Mouse (Mus musculus) midbrain, embryonic 14.5 days (tissue): ENCODE results near the gene Chac2. TPM values are rescaled to one million over a fixed set of nuclear protein-coding genes. Genes with fewer than 3 reads are reported as not detected.
A peak's percentile ranks its signal among the peaks of the same experiment; 100 is the strongest.

Experiments used
- ATAC-seq: fragments of 200-750 bp; cut with Nextera tagmentation; 2 replicates; pipeline ENCODE4 v1.8.0; 2017; ENCODE audit warnings: moderate number of reproducible peaks, moderate library complexity; ENCODE audit not compliant: low FRiP score, low TSS enrichment
- DNase-seq: peaks from one replicate; pipeline ENCODE4 v3.0.0-alpha.2; 2015
- H3K27ac ChIP-seq: fragments of 300-500 bp; sonication (generic); replicated peaks from 2 replicates; pipeline ENCODE4 v1.5.1; 2014; ENCODE audit warnings: mild to moderate bottlenecking, low read depth, low read length, moderate library complexity
- H3K27me3 ChIP-seq: fragments of 300-500 bp; sonication (generic); 2 replicates; pipeline ENCODE4 v1.6.1; 2014; ENCODE audit warnings: low read length, control low read depth, mixed read lengths; ENCODE audit not compliant: control insufficient read depth, insufficient read depth
- H3K36me3 ChIP-seq: fragments of 300-500 bp; sonication (generic); 2 replicates; pipeline ENCODE4 v1.6.1; 2014; ENCODE audit warnings: low read length, control low read depth; ENCODE audit not compliant: control insufficient read depth, insufficient read depth
- H3K4me1 ChIP-seq: fragments of 300-500 bp; sonication (generic); 2 replicates; pipeline ENCODE4 v1.6.1; 2014; ENCODE audit warnings: mild to moderate bottlenecking, antibody characterized with exemption, low read length, control low read depth; ENCODE audit not compliant: control insufficient read depth, insufficient read depth
- H3K4me2 ChIP-seq: fragments of 300-500 bp; sonication (generic); 2 replicates; pipeline ENCODE4 v1.6.1; 2014; ENCODE audit warnings: mild to moderate bottlenecking, low read length, moderate library complexity
- H3K4me3 ChIP-seq: fragments of 300-500 bp; sonication (generic); replicated peaks from 2 replicates; pipeline ENCODE4 v1.5.1; 2014; ENCODE audit warnings: low read depth, low read length
- H3K9ac ChIP-seq: fragments of 300-500 bp; sonication (generic); replicated peaks from 2 replicates; pipeline ENCODE4 v1.6.1; 2014; ENCODE audit warnings: mild to moderate bottlenecking, low read length, moderate library complexity
- H3K9me3 ChIP-seq: fragments of 300-500 bp; sonication (generic); 2 replicates; pipeline ENCODE4 v1.6.1; 2016; ENCODE audit warnings: low read length, control low read depth, mixed read lengths; ENCODE audit not compliant: control insufficient read depth
- WGBS: fragments of 180-500 bp; shearing (Covaris S2); extraction: QIAGEN DNeasy Blood & Tissue Kit; methylation state at CpG from one replicate; pipeline ENCODE4 v1.1.7; 2014; 5-methylcytosine and 5-hydroxymethylcytosine counted together
- polyA plus RNA-seq: library from polyadenylated mRNA; unstranded; fragments of >200 nt; fragmentation: Nextera tagmentation; extraction: Ambion mirVana; gene quantifications from 2 replicates; pipeline ENCODE4 v1.2.1, GENCODE M21; 2014

Chac2 gene
- polyA plus RNA-seq, 1 experiment from 2014 or later: 33.5 TPM

DNA sequence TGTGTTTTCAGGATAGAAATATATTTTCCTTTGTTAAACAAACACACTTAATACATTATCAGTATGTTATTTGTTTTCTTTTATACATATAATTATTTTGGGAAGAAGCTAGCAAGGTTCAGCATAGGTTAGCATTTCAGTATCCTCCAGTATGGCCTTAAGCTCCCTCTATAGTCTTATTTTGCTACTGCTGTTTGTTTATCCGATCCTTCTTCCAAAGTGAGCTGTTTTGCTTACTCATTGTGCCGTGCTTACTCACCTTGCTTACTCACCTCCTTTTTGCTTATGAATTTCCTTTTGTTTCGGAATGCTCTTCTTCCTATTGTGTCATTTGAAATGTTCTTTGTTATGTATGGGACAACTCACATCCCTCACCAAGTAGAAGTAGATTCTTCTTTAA, 10.5 kb upstream of the Chac2 start:
- no peak overlapping the region for H3K4me3 ChIP-seq
- H3K4me1 ChIP-seq: no peaks in the 10 kb centered on the region
- H3K9ac ChIP-seq: no peak overlapping the region
- no peaks in the 10 kb centered on the region for H3K36me3 ChIP-seq
- ATAC-seq (no peak), DNase-seq (no peak)
- H3K27me3 ChIP-seq: no peaks in the 10 kb centered on the region
- no peak overlapping the region for H3K27ac ChIP-seq
- H3K4me2 ChIP-seq: no peak overlapping the region
- WGBS: 91% methylated on average over 3 of the region's 3 CpGs
- no peaks in the 10 kb centered on the region for H3K9me3 ChIP-seq

DNA sequence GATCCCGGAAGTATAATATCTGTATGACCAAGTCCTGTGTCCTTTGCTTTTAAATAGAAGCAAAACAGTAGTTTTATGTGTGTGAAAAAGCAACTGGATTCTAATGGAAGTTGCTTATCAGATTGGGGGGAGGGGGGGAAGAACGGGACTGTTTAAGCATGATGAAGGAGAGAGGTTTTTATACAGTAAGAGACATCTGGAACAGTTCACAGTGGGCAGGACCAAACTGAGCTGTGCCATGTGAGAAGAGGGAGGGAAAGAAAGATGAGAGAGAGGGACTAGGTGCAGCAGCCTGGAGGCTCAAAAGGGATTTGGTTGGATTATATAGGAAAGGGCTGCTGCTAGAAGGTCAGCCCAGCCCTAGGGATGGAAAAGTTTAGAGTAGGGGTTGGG, 471 bp upstream of the Chac2 start:
- DNase-seq (no peak), ATAC-seq (peak; percentile 70)

DNA sequence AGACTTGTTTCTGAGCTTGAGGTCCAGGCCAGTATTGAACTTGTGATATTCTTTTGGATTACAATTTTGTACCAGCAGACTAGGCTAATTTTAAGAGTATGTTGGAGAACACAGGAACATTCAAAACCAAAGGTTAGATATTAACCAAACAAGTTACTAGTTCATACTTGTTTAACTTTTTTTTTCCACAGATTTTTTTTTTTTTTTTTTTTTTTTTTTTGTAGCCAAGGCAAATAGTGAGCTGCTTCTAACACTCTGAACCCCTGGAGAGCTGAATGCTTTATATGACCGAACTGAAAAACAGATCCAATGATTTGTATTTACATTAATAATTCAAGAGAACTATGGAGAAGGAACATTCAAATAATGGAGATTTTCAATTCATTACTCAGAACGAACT, 913 bp downstream of the Chac2 start:
- no peak overlapping the region for H3K27ac ChIP-seq
- 32% methylated on average over 2 of the region's 2 CpGs for whole genome bisulfite sequencing
- H3K4me1 ChIP-seq: 0 out of 2 replicates have a peak, but pooled peaks cover 4% of the 10 kb centered on the region
- H3K9me3 ChIP-seq: no peaks in the 10 kb centered on the region
- ATAC-seq (no peak), DNase-seq (peak; percentile 4)
- H3K4me3 ChIP-seq: peak overlapping the region; percentile 60
- H3K36me3 ChIP-seq: no peaks in the 10 kb centered on the region
- H3K4me2 ChIP-seq: peak overlapping the region; percentile 76
- peak overlapping the region; percentile 74; the same call in 1 of the 2 replicates for H3K9ac ChIP-seq
- no peaks in the 10 kb centered on the region for H3K27me3 ChIP-seq

More for the DNA sequence above, 471 bp upstream of the Chac2 start:
- Histone ChIP-seq H3K36me3 (no peaks in the 10 kb centered on the region), H3K27me3 (no peaks in the 10 kb centered on the region), H3K9ac (peak overlapping the region; percentile 44), H3K27ac (peak overlapping the region; percentile 55; the same call in 1 of the 2 replicates), H3K4me1 (0 out of 2 replicates have a peak, but pooled peaks cover 4% of the 10 kb centered on the region), H3K9me3 (no peaks in the 10 kb centered on the region), H3K4me2 (peak overlapping the region; percentile 76), H3K4me3 (peak overlapping the region; percentile 60)
- 4% methylated on average over 2 of the region's 2 CpGs for WGBS

DNA sequence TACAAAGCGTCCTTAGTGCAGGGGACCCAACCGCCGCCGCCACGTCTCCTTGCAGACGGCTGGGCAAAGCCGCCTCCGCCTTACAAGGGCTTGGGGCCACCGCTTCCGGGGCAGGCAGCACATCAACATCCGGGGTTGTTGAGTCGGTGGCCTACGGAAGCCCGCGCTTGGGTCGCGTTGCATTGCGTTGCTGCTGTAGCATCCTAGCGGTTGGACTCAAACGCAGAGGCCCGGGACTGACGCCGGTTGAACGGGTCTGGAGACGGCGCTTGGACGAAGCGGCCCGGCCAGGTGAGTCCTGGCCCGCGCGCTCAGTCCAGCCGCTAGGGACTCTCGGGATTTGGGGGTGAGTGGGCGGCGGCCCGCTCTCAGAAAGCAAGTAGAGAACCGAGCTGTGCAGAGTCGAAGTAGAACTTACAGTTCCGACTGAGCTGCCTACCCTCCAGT, 31.8 kb downstream of the Chac2 start, which contains the start of gene Erlec1:
Erlec1 (minus strand) TSS at position 57 of the 447 bp plus-strand sequence.
- H3K4me3 ChIP-seq: peak within 1 kb of the TSS; percentile 60
- no peaks in the 10 kb centered on the region for H3K27me3 ChIP-seq
- H3K36me3 ChIP-seq: peaks cover 30% of the 10 kb centered on the region
- DNase-seq (peak; percentile 96), ATAC-seq (peak; percentile 98)
- peak within 1 kb of the TSS; percentile 85 for H3K9ac ChIP-seq
- H3K27ac ChIP-seq: peak within 1 kb of the TSS; percentile 84
- H3K4me2 ChIP-seq: peak within 1 kb of the TSS; percentile 82
- H3K4me1 ChIP-seq: peaks cover 13% of the 10 kb centered on the region
- 1% methylated on average over 40 of the region's 40 CpGs for WGBS
- 0 out of 2 replicates have a peak, but pooled peaks cover 12% of the 10 kb centered on the region for H3K9me3 ChIP-seq

DNA sequence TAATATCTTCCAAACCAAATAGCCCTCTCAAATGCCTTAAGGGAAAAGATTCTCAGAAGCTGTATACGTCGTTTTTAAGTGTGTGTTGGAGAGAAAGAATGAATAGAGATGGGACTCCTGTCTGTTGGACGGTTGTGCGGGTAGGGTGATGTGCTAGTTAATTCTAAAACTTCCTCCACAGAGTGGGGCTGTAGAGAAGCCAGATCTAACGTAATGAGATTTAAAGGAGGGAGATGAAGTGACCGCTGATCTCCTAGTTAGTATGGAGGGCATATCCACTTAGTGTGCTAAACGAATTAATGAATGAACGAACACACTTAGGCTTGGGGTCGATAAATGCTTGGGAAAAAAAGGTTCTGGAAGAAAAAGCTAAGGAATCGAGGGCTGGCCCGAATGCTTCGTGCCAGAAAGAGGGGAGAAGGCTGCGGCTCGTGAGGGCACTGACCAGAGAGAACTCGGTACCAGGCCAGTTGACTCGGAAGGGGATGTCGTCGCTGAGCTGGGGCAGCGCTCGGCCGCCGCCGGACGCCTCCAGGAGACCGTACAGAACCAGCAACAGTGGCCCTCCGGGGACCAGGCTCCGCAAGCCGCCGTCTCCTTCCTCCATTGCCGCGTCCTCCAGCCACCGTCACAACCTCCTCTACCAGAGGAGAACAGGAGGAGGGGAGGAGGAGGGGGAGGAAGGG, 32.5 kb downstream of the Chac2 start:
- DNase-seq (peak; percentile 72), ATAC-seq (peak; percentile 91)
- Histone ChIP-seq H3K4me3 (peak overlapping the region; percentile 60), H3K9me3 (0 out of 2 replicates have a peak, but pooled peaks cover 7% of the 10 kb centered on the region), H3K27me3 (no peaks in the 10 kb centered on the region), H3K36me3 (peaks cover 37% of the 10 kb centered on the region), H3K4me1 (peaks cover 13% of the 10 kb centered on the region), H3K27ac (peak overlapping the region; percentile 84), H3K9ac (peak overlapping the region; percentile 74), H3K4me2 (peak overlapping the region; percentile 58)
- 1% methylated on average over 31 of the region's 32 CpGs for WGBS

DNA sequence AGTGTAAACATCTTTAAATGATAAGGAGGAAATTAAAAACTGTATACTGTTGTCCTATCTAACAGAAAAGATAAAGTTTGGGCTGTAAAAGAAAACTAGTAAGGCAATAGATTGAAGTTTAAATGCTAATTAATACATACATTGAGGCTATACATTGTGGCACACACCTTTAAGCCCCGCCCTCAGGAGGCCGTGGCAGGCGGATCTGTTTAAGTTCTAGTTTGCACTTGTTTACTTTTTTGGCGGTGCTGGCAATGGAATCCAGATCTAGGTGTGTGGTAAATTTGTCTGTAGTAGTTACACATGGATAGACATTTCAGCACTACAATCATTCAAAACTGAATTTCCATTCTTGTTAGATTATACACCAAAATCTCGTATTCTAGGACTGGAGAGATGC, 33.3 kb downstream of the Chac2 start:
- H3K36me3 ChIP-seq: peaks cover 42% of the 10 kb centered on the region
- H3K27me3 ChIP-seq: no peaks in the 10 kb centered on the region
- peaks cover 13% of the 10 kb centered on the region for H3K4me1 ChIP-seq
- H3K9me3 ChIP-seq: 0 out of 2 replicates have a peak, but pooled peaks cover 5% of the 10 kb centered on the region
- no peak for ATAC-seq
- peak overlapping the region; percentile 74; the same call in 1 of the 2 replicates for H3K9ac ChIP-seq
- H3K27ac ChIP-seq: no peak overlapping the region
- peak overlapping the region; percentile 60 for H3K4me3 ChIP-seq
- no peak for DNase-seq
- peak overlapping the region; percentile 58 for H3K4me2 ChIP-seq
- WGBS: 80% methylated on average over 5 of the region's 5 CpGs

DNA sequence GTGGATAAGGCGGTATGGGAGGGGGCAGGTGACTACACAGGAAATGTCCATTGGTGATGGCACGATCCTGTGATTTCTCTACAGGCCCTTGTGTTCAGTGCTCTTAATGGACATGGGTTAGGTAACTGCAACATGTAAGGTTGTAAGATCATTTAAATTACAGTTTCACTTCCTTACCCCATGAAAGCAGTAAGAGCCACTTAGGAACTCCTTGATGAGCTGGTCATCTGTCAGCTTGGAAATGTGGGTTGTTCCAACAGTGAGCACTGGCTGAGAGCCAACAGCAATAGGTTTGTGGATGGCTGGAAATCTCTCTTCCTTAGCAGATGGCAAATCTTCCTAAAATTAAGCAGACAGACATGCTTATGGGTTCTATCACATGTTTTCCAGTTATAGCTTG, 42.6 kb downstream of the Chac2 start:
- no peak for ATAC-seq
- no peak overlapping the region for H3K4me3 ChIP-seq
- no peak overlapping the region for H3K27ac ChIP-seq
- no peak overlapping the region for H3K9ac ChIP-seq
- H3K27me3 ChIP-seq: no peaks in the 10 kb centered on the region
- no peak for DNase-seq
- H3K36me3 ChIP-seq: peaks cover 80% of the 10 kb centered on the region
- WGBS: 98% methylated on average over 2 of the region's 2 CpGs
- H3K4me2 ChIP-seq: no peak overlapping the region
- H3K4me1 ChIP-seq: no peaks in the 10 kb centered on the region
- H3K9me3 ChIP-seq: no peaks in the 10 kb centered on the region

DNA sequence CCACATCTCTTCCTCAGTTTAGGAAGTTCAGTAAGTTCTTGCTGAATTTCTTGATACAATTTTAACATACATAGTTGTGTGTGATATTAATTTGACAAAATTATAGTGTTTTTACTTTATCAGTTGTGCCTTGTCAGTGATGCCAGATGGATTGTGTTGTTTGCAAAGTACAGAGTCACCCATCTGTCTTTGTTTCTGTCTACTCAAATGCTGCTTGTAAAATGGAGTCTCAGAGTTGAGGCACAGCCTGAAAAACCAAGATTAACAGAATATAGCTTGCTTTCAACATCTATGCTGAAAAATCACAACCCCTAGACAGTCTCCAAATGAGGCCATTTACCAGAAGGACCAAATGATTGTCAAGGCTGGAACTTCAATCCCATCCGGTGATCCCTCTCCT, 57.7 kb downstream of the Chac2 start:
- no peaks in the 10 kb centered on the region for H3K9me3 ChIP-seq
- 93% methylated on average over 1 of the region's 1 CpGs for WGBS
- no peak overlapping the region for H3K4me3 ChIP-seq
- no peak for DNase-seq
- H3K27ac ChIP-seq: no peak overlapping the region
- no peak overlapping the region for H3K9ac ChIP-seq
- no peaks in the 10 kb centered on the region for H3K27me3 ChIP-seq
- H3K4me2 ChIP-seq: no peak overlapping the region
- no peaks in the 10 kb centered on the region for H3K4me1 ChIP-seq
- peaks cover 44% of the 10 kb centered on the region for H3K36me3 ChIP-seq
- no peak for ATAC-seq

DNA sequence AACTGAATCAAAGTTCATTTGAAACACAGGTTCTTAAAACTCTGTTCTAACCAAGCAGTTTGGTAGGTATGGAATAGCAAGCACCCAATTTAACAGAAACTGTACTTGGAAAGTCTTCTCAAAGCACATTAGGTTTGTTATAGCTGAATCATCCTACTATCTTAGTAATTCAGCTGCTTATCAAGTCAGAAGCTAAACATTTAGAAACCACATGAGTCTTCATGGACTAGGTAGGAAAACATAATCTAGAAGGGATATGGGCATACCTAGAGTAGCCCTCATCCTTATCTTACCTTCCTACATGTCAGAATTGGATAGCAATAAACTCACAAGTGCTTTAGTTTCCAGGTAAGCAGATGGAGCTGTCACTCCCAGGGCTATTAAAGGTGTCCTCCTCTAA, 58.1 kb downstream of the Chac2 start:
- no peaks in the 10 kb centered on the region for H3K27me3 ChIP-seq
- no peak overlapping the region for H3K9ac ChIP-seq
- no peak overlapping the region for H3K27ac ChIP-seq
- no peak overlapping the region for H3K4me2 ChIP-seq
- DNase-seq: no peak
- H3K9me3 ChIP-seq: no peaks in the 10 kb centered on the region
- H3K4me1 ChIP-seq: no peaks in the 10 kb centered on the region
- ATAC-seq: no peak
- no peak overlapping the region for H3K4me3 ChIP-seq
- peaks cover 43% of the 10 kb centered on the region for H3K36me3 ChIP-seq
